Mouse (Mus musculus) liver, adult (tissue): ENCODE data around the gene Rdh5.

ENCODE experiments used
- GATA4 ChIP-seq: IDR thresholded peaks from 2 replicates; pipeline ENCODE4 v1.6.1; 2014; ENCODE audit warnings: mild to moderate bottlenecking, low read length; ENCODE audit not compliant: insufficient replicate concordance

Rdh5 gene

DNA sequence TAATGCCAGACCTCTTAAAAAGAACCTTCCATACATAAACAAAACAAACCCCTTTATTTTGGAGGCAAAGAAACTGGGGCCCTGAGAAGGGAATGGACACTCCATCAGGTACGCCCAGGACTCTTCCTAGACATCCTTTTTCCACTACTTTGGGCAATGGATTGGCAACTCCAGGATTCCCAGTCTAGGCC lies at the start of gene Rdh5:
Gene Rdh5, minus strand, starts transcription at position 67 of the 191 bp plus-strand sequence.
- TF ChIP-seq GATA4, result no peak

DNA sequence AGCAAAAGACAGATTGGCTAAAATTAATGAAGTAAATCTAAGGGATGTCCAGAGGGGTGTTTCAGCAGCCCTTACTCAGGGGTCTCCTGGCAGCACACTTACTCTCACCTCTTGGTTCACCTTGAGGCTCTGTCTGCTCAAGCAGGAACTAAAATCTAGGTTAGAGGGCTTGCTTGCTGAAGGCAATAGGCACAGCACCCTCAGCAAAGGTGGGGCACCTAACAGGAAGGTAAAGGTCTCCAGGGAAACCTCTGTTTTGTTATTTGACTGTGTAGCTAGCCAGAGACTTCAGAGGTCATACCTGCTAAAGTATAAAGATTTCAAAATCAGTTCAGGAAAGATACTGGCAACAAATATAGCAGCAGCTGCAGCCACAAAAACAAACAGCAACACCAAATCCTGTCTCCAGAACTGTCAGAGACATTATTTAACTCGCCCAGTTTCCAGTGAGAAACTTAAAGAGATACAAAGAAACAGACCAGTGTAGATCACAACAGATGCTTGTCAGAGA lies 48.1 kb upstream of the Rdh5 start:
- no peak for TF ChIP-seq GATA4

DNA sequence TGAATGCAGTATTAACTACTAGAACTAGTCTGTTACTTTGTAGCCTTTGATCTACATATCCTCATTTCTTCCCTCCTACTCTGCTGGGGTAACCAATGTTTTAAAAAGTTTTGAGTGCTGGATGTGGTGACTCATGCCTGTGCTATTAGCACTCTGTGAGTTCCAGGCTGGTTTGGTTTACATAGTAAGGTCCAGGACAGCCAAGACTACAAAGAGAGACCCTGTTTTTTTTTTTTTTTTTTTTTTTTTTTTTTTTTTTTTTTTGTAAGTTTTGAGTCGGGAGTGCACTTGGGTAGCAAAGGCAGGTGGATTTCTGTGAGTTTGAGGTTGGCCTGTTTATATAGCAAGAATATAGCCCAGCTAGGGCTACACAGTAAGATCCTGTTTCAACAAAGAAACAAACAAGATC lies 45.7 kb upstream of the Rdh5 start:
- TF ChIP-seq GATA4, result no peak

DNA sequence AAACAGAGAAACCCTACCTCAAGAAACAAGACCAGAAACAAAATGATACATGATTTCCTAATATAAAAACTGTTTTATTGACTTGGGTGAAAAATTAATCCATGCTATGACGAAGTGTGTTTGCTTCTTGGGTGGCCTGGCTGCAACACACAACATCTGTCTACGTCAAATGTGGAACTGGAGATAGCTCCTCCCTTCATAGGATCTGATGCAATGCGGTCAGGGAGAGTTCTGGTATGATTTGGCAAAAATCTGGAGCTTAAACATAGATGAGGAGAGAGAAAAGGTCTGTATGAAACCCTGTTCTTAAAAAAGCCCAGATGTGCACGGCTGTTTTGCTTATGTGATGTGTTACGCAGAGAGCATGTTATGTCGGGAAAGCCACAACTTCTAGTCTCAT lies 43.2 kb upstream of the Rdh5 start:
- no peak for TF ChIP-seq GATA4

DNA sequence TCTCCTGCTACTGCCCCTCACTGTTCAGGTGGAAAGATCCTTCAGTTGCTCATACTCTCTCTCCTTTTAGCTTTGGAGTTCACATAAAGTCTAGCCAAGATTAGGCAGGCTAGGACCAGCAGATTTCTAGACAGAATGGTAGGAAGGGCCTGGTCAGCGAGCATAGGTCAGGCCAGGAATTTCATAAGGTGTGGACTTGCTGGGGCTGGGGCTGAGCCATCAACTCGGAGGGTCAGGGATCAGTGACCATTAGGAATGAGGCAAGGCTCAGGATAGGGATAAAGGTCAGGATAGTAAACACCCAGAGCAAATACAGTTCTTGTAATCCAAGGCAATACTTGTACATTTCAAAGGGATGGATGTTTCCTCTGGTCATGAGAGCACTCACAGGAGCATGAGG lies 42.3 kb upstream of the Rdh5 start:
- TF ChIP-seq GATA4, result 0 out of 2 replicates have a peak, but pooled peaks have one; percentile 3

DNA sequence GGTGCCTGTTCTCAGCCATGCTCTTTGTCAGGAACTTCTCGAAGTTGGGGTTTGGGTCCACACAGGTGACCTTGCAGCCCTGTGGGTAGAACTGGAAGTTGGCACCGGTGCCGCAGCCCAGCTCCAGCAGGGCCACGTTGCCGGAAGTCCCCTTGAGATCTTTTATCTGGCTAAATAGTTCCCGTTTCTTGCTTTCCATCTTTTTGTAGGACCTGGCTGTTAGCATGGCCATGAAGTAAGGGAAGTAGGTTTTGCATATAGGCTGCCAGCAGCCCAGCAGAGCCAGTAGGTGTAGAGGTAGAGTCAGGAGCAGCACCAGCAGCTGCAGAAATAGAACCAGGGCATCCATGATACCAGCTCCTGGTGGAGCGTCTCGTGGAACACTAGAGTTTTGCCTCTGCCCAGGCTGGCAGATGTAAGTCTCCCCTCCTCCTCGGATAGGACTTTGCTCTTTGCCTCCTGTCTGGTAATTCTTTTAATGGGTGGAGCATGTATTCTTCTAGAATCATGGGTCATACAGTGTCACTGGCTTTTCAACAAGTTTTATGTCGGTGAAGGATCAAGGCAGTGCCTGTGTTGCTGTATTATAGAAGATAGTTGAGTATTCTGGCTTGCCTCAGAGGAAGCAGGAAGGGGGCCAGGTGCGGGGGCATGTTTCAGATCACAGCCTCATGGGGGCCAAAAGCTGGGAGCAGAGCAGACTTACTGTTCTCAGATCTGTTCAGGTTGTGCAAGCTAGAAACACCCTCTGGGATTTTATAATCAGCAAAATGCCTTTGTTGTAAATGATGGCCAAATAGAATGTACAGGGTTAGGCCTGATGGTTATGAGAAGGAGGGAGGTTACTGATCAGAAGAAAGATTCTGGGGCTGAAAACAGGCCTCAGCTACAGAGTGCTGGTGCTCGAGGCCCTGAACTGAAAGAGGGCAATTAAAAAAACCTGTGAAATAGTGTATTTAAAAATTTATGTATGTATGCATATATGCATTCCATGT lies 38.2 kb upstream of the Rdh5 start, which contains the start of gene Mettl7b:
Gene Mettl7b, minus strand, starts transcription at position 399 of the 995 bp plus-strand sequence.
- TF ChIP-seq GATA4, result no peak

DNA sequence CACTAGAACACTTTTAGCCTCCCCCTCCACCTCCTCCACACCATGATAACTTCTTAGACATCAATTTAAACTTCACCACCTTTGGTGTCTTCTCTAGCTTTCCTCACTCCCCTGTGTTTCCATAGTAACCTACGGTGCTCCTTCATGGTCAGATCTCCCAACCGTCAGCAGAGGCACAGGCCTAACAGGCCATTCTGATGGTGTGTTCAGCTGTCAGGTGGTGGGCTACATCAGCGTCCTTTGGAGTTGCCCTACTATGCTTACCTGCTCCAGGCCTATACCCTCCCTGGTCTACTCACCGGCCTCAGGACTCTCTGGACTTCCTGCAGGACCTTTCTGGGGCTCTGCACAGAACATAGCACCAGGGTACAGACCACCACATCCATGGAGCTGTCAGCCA lies 37.5 kb upstream of the Rdh5 start:
- TF ChIP-seq GATA4, result no peak

DNA sequence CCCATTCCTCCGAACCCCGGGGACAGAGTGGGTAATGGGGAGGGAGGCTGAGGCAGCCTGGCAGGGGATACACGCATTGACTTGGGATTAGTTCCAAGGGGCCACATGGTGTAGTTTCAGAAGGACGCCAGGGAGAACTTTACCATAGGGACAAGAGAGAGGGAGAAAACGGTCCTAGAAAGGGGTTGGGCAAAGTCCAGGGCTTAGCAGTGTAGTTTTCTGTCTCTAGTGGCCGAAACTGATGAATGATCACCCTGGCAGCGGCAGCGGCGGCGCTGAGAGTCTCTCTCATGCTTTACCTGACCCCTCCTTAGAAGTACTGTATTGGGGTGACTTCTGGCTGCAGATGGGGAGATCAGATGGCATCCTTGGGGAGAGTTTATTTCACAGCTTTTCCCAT lies 35.7 kb upstream of the Rdh5 start:
- no peak for TF ChIP-seq GATA4

DNA sequence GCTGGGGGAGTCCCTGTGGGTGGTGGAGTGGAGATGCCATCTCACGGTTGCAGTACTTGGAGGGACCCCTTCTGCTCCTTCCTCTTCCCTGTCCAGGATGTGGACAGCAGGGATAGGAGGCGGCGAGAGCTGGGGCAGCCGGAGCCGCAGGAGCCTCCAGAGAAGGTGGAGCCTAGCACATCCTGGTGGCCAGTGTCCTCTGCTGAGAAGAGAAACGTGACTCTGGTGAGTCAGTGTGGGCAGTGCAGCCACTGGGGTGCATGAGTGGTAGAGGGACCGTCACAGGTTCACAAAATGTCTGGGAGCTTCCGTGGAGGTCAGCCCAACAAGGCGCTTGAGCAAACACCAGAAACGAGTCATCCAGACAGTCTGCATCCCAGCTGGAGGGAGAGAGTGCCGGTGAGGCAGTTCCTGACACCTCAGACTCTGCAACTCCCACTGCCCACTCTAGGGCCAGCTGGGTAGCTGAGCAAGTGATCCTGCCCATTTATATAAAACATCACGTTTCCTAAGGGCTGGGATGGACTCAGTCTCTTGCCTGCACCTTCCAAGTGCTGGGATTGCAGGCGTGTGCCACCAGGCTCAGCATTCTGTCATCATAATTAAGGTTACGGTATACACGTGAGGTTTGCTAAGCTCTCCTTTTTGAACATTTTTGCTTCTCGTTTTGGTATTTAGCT lies 27.7 kb upstream of the Rdh5 start:
- no peak for TF ChIP-seq GATA4

DNA sequence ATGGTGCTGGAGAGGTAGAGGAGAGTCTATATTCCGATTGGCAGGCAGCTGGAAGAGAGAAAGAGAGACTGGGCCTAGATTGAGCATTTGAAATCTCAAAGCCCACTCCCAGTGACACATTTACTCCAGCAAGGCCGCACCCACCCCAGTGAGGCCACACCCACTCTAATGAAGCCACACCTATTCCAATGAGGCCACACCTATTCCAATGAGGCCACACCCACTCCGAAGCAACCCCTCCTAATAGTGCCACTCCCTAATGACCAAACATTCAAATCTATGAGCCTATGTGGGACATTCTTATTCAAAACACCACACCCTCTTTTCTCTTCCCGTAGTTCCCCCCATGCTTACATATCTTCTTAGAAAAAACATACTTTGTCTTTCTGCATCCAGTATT lies 24.8 kb upstream of the Rdh5 start:
- no peak for TF ChIP-seq GATA4

DNA sequence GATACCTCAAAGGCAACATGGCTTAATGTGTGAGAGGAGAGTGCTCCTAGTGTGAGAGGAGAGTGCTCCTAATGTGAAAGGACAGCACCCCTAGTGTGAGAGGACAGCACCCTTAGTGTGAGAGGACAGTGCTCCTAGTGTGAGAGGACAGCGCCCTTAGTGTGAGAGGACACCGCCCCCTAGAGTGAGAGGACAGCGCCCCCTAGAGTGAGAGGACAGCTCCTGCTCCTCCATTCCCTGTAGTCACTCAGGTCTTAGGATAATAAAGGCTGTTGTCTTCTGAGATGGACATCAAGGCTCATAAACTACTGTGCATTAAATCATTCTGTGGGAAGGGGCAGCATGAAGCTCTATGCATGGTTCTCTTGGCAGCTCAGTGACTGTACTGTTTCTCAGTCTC lies 23.0 kb upstream of the Rdh5 start:
- no peak for TF ChIP-seq GATA4

DNA sequence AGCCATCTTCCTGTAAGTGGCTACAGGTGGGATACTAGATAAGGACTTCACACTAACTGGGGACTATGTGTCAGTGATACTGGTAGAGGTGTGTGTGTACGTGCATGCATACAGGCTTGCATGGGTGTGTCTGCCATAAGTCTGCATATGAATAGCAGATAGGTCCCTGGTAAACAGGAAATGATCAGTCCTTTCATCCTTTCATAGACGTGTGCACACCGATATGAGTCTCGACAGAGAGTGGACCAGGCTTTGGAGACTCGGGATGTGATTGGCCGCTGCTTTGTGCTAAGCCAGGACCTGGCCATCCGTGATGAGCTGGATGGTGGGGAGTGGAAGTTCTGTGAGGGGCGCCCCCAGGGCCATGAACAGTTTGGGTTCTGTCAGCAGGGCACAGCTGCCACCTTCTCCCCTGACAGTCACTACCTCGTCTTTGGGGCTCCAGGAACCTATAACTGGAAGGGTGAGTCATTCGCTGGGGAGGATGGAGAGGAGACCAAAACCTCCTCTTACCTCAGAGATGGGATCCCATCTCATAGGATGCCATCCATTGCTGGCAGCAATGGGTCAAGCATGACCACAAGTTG lies 17.9 kb upstream of the Rdh5 start:
- TF ChIP-seq GATA4, result no peak

DNA sequence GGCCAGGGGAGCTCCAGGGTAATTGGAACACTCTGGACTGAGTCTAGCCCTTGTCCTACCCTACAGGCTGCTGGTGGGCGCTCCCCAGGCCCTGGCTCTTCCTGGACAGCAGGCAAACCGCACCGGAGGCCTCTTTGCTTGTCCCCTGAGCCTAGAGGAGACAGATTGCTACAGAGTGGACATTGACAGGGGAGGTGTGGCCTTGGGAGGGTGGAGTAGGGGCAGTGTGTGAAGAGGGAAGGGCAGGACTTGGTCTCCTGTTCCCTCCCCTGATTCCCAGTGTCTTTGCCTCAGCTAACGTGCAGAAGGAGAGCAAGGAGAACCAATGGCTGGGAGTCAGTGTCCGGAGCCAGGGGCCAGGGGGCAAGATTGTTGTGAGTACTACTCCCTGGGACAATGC lies 16.3 kb upstream of the Rdh5 start:
- TF ChIP-seq GATA4, result no peak

DNA sequence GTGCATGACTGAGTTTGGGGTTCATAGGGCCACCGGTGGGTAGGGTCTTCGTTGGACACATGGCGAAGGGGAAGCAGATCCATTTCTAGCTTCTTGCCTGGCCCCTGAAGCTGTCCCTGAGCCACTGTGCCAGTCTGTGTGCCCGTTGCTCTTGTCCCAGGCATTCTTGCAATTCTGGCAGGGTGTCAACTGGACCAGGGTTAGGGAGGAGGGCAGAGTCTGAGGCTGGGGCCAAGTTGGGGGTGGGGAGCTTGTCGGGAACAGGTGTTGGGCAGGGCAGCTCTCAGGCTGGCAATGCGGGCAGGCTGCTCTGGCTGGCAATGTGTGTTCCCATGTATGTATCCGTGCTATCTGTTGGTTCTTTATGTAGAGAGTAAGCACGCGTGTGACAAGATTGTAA lies 15.8 kb upstream of the Rdh5 start:
- TF ChIP-seq GATA4, result no peak

DNA sequence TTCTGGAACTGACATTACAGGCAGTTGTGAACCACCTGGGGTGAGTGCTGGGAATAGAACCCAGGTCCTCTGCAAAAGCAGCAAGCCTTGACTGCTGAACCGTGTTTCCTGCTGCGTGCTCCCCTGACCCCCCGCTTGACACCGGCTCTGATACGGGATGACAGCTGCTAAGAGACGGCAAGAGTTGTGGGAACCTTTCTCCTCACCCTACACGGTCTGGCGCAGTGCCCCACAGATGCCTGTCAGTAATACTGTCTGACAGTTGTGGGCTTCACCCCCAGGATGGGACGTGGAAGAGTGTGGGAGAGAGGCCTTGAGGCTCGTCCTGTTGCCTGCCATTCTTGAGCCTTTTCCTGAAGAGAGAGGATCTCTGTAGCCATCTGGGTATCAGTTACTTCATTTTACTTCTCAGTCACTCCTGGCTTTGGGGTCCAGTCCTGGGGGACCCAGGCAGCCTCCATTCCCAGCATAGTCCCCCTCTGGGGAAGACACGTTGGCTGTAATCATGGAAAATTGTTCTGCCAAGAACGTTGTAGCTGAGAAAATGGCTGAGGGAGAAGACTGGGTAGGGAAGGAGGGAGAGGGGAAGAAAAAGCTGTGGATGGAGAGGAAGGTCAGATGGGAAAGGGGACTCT lies 15.2 kb upstream of the Rdh5 start:
- TF ChIP-seq GATA4, result no peak

DNA sequence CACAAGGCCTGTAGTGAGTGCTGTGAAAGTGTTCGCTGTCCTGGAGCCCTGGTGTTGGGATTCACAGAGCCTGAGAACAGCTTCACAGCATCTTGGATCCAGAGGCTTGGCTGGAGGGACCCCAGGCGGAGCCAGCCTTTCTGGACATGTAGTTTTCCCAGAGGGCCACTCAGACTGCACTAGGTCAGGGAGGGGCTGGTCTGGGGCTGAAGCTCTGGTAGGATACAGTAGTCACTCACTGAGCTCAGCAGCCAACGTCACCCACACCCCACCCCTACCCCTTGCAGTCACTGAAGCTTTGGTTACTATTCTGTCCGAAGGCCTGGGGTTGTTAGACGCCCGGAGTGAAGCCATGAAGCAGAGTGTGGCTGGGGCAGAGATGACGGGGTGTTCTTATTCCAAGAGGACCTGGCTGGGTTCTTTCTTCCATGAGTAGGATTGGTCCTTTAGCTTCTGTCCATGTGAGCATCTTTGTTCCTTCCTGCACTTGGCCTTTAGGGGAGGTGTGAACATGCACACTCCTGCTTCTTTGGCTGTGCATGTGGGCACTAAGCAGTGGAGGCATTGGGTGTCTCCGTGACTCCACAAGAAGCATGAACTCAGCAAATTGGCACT lies 13.2 kb upstream of the Rdh5 start:
- no peak for TF ChIP-seq GATA4
